8 mouse cellular contexts compared by ENCODE assay signal in genomic region chr2:30414101-30414500, GRCm38 (mm10). TPM values are rescaled to one million over a fixed set of nuclear protein-coding genes. Genes with fewer than 3 reads are reported as not detected.
DNase-seq lines count a peak whose midpoint lies in the region; ATAC-seq lines count a peak whose summit lies in the region.

No protein-coding gene starts in this region.

- no peak overlapping the region for H3K27ac ChIP-seq in forebrain, embryonic 16.5 days (ENCODE audit: low read length)
- H3K27ac ChIP-seq in midbrain, embryonic 12.5 days (replicated peaks), result no peak overlapping the region

- WGBS in forebrain, embryonic 16.5 days, result 86% methylated on average over 4 of the region's 4 CpGs
- 93% methylated on average over 4 of the region's 4 CpGs for WGBS in midbrain, embryonic 12.5 days

- H3K9me3 ChIP-seq in forebrain, embryonic 16.5 days (ENCODE audit: control insufficient read depth, low read length), result no peaks in the 10 kb centered on the region
- H3K9me3 ChIP-seq in midbrain, embryonic 12.5 days, result no peaks in the 10 kb centered on the region

- no peaks in the 10 kb centered on the region for H3K27me3 ChIP-seq in forebrain, embryonic 16.5 days (replicated peaks; ENCODE audit: control insufficient read depth, insufficient read depth, low read length)
- peaks cover 13% of the 10 kb centered on the region for H3K27me3 ChIP-seq in midbrain, embryonic 12.5 days

- peak; percentile 47 for DNase-seq in kidney, adult 9 months
- no peak for DNase-seq in kidney, postnatal 14 days
- peak; percentile 79 for DNase-seq in cerebellum, adult 9-11 months
- no peak for DNase-seq in spleen, postnatal 14 days (ENCODE audit: low spot score in 2 of 2)
- no peak for DNase-seq in ovary, postnatal 10 days (ENCODE audit: low spot score)
- no peak for DNase-seq in layer of hippocampus, adult 18-20 months (ENCODE audit: low spot score in 2 of 2)

- H3K4me1 ChIP-seq in forebrain, embryonic 16.5 days (replicated peaks; ENCODE audit: control insufficient read depth, insufficient read depth, low read length), result peaks cover 40% of the 10 kb centered on the region
- peaks cover 33% of the 10 kb centered on the region for H3K4me1 ChIP-seq in midbrain, embryonic 12.5 days

- H3K4me3 ChIP-seq in forebrain, embryonic 16.5 days (replicated peaks; ENCODE audit: low read length), result no peak overlapping the region
- 0 out of 2 replicates have a peak overlapping the region, but pooled peaks have one; percentile 87 for H3K4me3 ChIP-seq in midbrain, embryonic 12.5 days

- H3K4me2 ChIP-seq in forebrain, embryonic 16.5 days (ENCODE audit: low read length), result peak overlapping the region; percentile 83
- peak overlapping the region; percentile 78 for H3K4me2 ChIP-seq in midbrain, embryonic 12.5 days (replicated peaks)

- no peak overlapping the region for H3K9ac ChIP-seq in forebrain, embryonic 16.5 days (replicated peaks; ENCODE audit: low read depth, low read length)
- H3K9ac ChIP-seq in midbrain, embryonic 12.5 days (replicated peaks), result no peak overlapping the region

- ATAC-seq in forebrain, embryonic 16.5 days, result no peak
- ATAC-seq in midbrain, embryonic 12.5 days (ENCODE audit: low FRiP score, low read depth), result no peak

- H3K36me3 ChIP-seq in forebrain, embryonic 16.5 days (ENCODE audit: control insufficient read depth, insufficient read depth), result no peaks in the 10 kb centered on the region
- peaks cover 24% of the 10 kb centered on the region; the same call in 1 of the 2 replicates for H3K36me3 ChIP-seq in midbrain, embryonic 12.5 days

RNA-seq across cellular contexts. Expression of gene Crat, which starts 1.5 kb away (rescaled TPM):
- 21.3 and 21.4 TPM in 2 replicates for polyA plus RNA-seq in forebrain, embryonic 16.5 days (2015; fragmentation: Nextera tagmentation; extraction: Ambion mirVana)
- 20.4 and 22.6 TPM in 2 replicates for polyA plus RNA-seq in midbrain, embryonic 12.5 days (2016; fragmentation: Nextera tagmentation; extraction: Ambion mirVana)
- total RNA-seq in layer of hippocampus, adult 18-20 months (2021), result 10 to 100 TPM; 45.9 to 55.6 TPM

RNA-seq across cellular contexts. Expression of gene Ptpa, which starts 1.7 kb away (rescaled TPM):
- polyA plus RNA-seq in forebrain, embryonic 16.5 days (2015; fragmentation: Nextera tagmentation; extraction: Ambion mirVana), result 146 and 163 TPM in 2 replicates
- 128 and 129 TPM in 2 replicates for polyA plus RNA-seq in midbrain, embryonic 12.5 days (2016; fragmentation: Nextera tagmentation; extraction: Ambion mirVana)
- total RNA-seq in layer of hippocampus, adult 18-20 months (2021), result 100 to 1,000 TPM; 170 to 176 TPM

RNA-seq across cellular contexts. Expression of gene Dolpp1, which starts 22.0 kb away (rescaled TPM):
- 59.3 and 66.5 TPM in 2 replicates for polyA plus RNA-seq in forebrain, embryonic 16.5 days (2015; fragmentation: Nextera tagmentation; extraction: Ambion mirVana)
- polyA plus RNA-seq in midbrain, embryonic 12.5 days (2016; fragmentation: Nextera tagmentation; extraction: Ambion mirVana), result 51.2 and 52.3 TPM in 2 replicates
- 10 to 100 TPM; 21.9 to 26.3 TPM for total RNA-seq in layer of hippocampus, adult 18-20 months (2021)

RNA-seq across cellular contexts. Expression of gene Miga2, which starts 50.1 kb away (rescaled TPM):
- 29.7 and 35.6 TPM in 2 replicates for polyA plus RNA-seq in forebrain, embryonic 16.5 days (2015; fragmentation: Nextera tagmentation; extraction: Ambion mirVana)
- 28.8 and 30.4 TPM in 2 replicates for polyA plus RNA-seq in midbrain, embryonic 12.5 days (2016; fragmentation: Nextera tagmentation; extraction: Ambion mirVana)
- total RNA-seq in layer of hippocampus, adult 18-20 months (2021), result 100 to 1,000 TPM; 105 to 111 TPM

RNA-seq across cellular contexts. Expression of gene Sh3glb2, which starts 55.0 kb away (rescaled TPM):
- 159 and 203 TPM in 2 replicates for polyA plus RNA-seq in forebrain, embryonic 16.5 days (2015; fragmentation: Nextera tagmentation; extraction: Ambion mirVana)
- polyA plus RNA-seq in midbrain, embryonic 12.5 days (2016; fragmentation: Nextera tagmentation; extraction: Ambion mirVana), result 101 and 102 TPM in 2 replicates
- total RNA-seq in layer of hippocampus, adult 18-20 months (2021), result 100 to 1,000 TPM; 274 to 286 TPM

Comparison
In these comparisons a context has a peak if more than half of its experiments do, and no peak if none do; other contexts are left out.
1. DNase-seq: peak in kidney, adult 9 months (single experiment) and cerebellum, adult 9-11 months (single experiment); none in kidney, postnatal 14 days (single experiment), spleen, postnatal 14 days (0 of 2), ovary, postnatal 10 days (single experiment) and layer of hippocampus, adult 18-20 months (0 of 2).